Mouse (Mus musculus) embryonic facial prominence, embryonic 13.5 days (tissue): Measurements from ENCODE around the gene Hdhd3. TPM values are rescaled to one million over a fixed set of nuclear protein-coding genes. Genes with fewer than 3 reads are reported as not detected.

Experiments
- ATAC-seq: fragments of 200-750 bp; cut with Nextera tagmentation; 2 replicates; pipeline ENCODE4 v1.8.0; 2017; ENCODE audit warnings: low read depth; ENCODE audit not compliant: insufficient number of reproducible peaks, insufficient read depth, low FRiP score, low TSS enrichment
- H3K27ac ChIP-seq: fragments of 300-500 bp; sonication (generic); 2 replicates; pipeline ENCODE4 v1.5.1; 2015; ENCODE audit warnings: moderate library complexity, mild to moderate bottlenecking, inconsistent platforms
- H3K27me3 ChIP-seq: fragments of 300-500 bp; sonication (generic); 2 replicates; pipeline ENCODE4 v1.6.1; 2015; ENCODE audit warnings: mild to moderate bottlenecking, inconsistent platforms
- H3K36me3 ChIP-seq: fragments of 300-500 bp; sonication (generic); 2 replicates; pipeline ENCODE4 v1.6.1; 2015; ENCODE audit warnings: mild to moderate bottlenecking, inconsistent platforms
- H3K4me1 ChIP-seq: fragments of 300-500 bp; sonication (generic); 2 replicates; pipeline ENCODE4 v1.6.1; 2015; ENCODE audit warnings: inconsistent platforms
- H3K4me2 ChIP-seq: fragments of 300-500 bp; sonication (generic); 2 replicates; pipeline ENCODE4 v1.6.1; 2015; ENCODE audit warnings: moderate library complexity, mild to moderate bottlenecking, inconsistent platforms
- H3K4me3 ChIP-seq: fragments of 300-500 bp; sonication (generic); 2 replicates; pipeline ENCODE4 v1.5.1; 2015; ENCODE audit warnings: mild to moderate bottlenecking, inconsistent platforms
- H3K9ac ChIP-seq: fragments of 300-500 bp; sonication (generic); 2 replicates; pipeline ENCODE4 v1.6.1; 2015; ENCODE audit warnings: mild to moderate bottlenecking, inconsistent platforms
- H3K9me3 ChIP-seq: fragments of 300-500 bp; sonication (generic); 2 replicates; pipeline ENCODE4 v1.6.1; 2016; ENCODE audit warnings: inconsistent platforms
- WGBS: fragments of 180-500 bp; shearing (Covaris S2); methylation state at CpG from one replicate; pipeline ENCODE4 v1.1.7; 2015; ENCODE audit warnings: mixed read lengths; 5-methylcytosine and 5-hydroxymethylcytosine counted together
- polyA plus RNA-seq: library from polyadenylated mRNA; unstranded; fragments of >200 nt; fragmentation: Nextera tagmentation; extraction: Ambion mirVana; gene quantifications from 2 replicates; pipeline ENCODE4 v1.2.1, GENCODE M21; 2015

Hdhd3 gene
- polyA plus RNA-seq, 1 experiment from 2014 or later, result 11.7 TPM

DNA sequence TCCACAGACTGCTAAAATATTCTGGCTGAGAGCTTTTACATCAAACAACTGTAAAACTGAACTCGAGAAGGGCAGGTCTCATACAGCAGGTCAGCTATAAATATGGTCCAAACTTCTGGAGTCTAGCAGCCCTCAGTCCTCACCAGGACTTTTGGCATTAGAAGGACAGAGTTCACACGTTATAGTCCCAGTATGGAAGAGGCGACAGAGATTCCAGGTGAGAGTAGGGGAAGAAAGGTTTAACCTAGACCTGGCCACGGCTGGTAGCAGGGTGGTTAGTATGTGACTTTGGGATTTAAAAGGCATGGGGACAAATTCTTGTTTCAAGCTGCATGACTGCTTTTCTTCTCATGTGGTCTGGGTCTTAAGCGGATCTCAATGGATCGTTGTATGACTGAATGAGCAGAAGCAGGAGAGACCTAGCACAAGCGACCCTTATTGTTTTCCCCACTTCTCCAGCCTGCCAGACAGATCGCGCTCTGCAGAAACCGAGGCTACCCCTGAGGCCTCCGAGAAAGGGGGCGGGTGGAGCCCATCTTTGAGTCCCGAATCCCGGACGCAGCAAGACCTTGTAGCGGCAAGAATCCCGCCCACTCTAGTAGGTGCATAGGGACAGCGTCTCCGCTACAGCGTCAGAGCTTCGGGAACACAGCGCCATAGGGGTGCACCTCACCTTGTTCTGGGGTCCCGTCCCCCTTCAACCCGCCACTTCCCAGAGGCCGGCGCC, 16.0 kb upstream of the Hdhd3 start:
- Histone ChIP-seq H3K4me3 (peak overlapping the region; percentile 80), H3K4me1 (peaks cover 50% of the 10 kb centered on the region), H3K27me3 (no peaks in the 10 kb centered on the region), H3K36me3 (peaks cover 10% of the 10 kb centered on the region), H3K27ac (peak overlapping the region; percentile 83), H3K4me2 (peak overlapping the region; percentile 82), H3K9me3 (no peaks in the 10 kb centered on the region), H3K9ac (peak overlapping the region; percentile 85)
- WGBS, result 2% methylated on average over 26 of the region's 26 CpGs
- peak; percentile 60; the same call in 1 of the 2 replicates for ATAC-seq

DNA sequence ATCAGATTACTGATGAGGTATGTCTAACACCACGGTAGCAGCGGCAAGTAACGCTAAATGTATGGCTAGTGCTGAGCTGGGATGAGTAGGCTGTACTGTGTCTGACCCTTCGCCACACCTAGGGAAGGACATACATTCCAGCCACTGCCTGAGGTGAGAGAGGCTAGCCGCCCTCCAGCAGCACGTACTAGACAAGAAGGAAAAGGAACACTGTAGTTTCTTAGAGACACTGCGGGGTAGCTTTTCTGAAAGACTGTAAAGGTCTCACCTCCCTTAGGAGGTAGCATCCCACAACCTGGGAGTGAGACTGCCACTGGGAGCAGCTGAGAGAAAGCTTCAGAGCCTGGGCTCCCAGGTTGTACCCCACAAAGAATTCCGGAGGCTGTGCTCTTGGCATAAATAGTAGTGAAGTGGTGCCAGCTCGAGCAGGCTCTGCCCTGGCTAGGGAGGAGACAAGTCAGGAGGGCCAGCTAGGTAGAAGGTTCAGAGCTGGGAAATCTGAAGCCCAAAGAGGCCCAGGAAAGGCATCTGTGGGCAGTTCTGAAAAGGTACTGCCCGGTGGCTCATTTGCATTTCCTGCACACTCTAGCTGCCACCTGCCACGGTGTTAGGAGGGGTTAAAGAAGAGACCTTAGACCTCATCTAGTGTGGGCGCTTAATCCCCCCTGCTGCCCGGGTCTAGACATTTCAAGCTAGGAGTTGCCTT, 15.3 kb upstream of the Hdhd3 start:
- Histone ChIP-seq H3K4me3 (peak overlapping the region; percentile 80), H3K27ac (peak overlapping the region; percentile 83), H3K27me3 (no peaks in the 10 kb centered on the region), H3K4me1 (peaks cover 50% of the 10 kb centered on the region), H3K36me3 (peaks cover 17% of the 10 kb centered on the region), H3K4me2 (peak overlapping the region; percentile 82), H3K9me3 (no peaks in the 10 kb centered on the region), H3K9ac (peak overlapping the region; percentile 85)
- no peak for ATAC-seq
- WGBS, result 37% methylated on average over 13 of the region's 13 CpGs

DNA sequence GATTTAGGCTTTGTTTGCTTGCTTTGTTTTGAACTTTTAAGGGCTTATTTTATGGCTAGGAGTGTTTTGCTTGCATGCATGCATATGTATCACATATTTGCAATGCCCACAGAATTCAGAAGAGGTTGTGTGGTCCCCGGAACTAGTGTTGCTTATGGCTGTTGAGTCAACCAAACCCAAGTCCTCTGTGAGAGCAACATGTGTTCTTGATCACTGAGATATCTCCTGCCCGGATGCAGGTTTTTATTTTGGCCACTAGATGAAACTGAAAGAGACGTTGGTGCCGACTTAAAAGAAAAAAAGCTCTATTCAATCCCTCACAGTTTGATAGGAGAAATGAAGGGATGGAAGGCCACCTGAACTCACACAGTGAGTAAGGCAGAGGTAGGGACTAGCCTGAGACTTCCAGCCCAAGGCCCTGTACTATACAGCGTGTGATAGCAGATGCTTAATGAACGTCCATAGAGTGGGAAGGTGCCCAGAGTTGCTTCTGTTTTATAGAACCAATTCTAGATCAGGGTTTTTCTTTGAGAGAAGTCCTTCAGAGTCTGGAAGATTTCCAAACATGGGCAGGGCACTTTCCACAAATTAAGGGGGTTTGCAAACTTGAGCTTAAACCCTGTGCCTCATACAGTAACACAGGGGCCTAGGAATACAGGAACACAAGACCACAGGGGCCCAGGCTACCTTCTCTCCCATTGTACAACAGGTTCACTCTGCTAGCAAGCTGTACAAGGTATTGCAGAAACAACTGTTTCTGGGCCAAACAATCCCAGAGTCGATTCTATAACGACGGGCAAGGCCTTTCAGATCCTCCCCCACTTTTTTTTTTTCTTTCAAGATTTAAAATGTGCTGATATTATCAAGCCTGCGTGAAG, 14.5 kb upstream of the Hdhd3 start:
- Histone ChIP-seq H3K36me3 (peaks cover 21% of the 10 kb centered on the region), H3K27ac (0 out of 2 replicates have a peak overlapping the region, but pooled peaks have one; percentile 35), H3K9ac (peak overlapping the region; percentile 85), H3K9me3 (no peaks in the 10 kb centered on the region), H3K4me2 (peak overlapping the region; percentile 82), H3K27me3 (no peaks in the 10 kb centered on the region), H3K4me3 (peak overlapping the region; percentile 80), H3K4me1 (peaks cover 50% of the 10 kb centered on the region)
- no peak for ATAC-seq
- WGBS, result 44% methylated on average over 10 of the region's 10 CpGs

DNA sequence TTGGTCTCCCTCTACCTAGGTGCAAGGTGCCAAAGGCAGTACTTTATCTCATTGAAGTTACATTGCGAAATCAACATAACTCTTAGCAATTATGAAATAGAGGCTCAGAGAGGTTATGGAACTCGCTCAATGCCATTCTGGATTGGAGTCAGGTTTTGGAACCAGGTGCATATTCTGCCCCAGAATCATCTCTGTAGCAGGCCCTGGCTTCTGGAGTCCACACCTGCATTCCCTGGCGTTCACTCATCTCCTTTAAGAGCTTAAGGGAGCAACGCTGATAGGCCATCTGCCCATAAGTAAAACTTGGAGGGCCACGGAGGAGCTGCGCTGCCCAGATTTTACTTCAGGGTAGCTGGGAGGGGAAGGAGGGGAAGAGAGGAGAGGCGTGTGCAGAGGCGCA, 13.8 kb upstream of the Hdhd3 start:
- Histone ChIP-seq H3K4me2 (0 out of 2 replicates have a peak overlapping the region, but pooled peaks have one; percentile 82), H3K27ac (no peak overlapping the region), H3K9me3 (no peaks in the 10 kb centered on the region), H3K4me3 (no peak overlapping the region), H3K9ac (no peak overlapping the region), H3K4me1 (peaks cover 50% of the 10 kb centered on the region), H3K36me3 (peaks cover 22% of the 10 kb centered on the region), H3K27me3 (no peaks in the 10 kb centered on the region)
- WGBS, result 85% methylated on average over 8 of the region's 8 CpGs
- ATAC-seq, result no peak

DNA sequence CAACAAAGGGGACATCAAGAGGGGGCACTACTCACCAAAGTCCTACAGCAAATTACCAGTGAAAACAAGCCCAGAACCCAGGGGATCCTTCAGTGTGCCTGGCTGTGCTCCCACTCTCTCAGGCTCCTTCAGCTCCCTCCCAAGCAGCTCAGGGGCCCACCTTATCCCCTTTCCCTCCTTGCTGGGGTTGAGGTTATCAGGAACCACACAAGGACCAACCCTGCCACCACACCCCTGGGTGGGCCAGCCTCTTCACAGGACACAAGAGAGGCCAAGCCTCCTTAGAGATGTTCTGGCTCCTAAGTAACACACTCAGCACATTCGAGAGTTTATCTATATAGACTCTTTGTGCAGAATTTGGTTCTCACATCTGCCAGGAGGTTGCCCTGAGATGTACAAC, 13.3 kb upstream of the Hdhd3 start:
- peaks cover 50% of the 10 kb centered on the region for H3K4me1 ChIP-seq
- no peak overlapping the region for H3K9ac ChIP-seq
- peak overlapping the region; percentile 56; the same call in 1 of the 2 replicates for H3K27ac ChIP-seq
- ATAC-seq, result no peak
- peaks cover 27% of the 10 kb centered on the region for H3K36me3 ChIP-seq
- H3K4me2 ChIP-seq, result no peak overlapping the region
- H3K27me3 ChIP-seq, result no peaks in the 10 kb centered on the region
- 87% methylated on average over 1 of the region's 1 CpGs for WGBS
- no peaks in the 10 kb centered on the region for H3K9me3 ChIP-seq
- H3K4me3 ChIP-seq, result no peak overlapping the region

DNA sequence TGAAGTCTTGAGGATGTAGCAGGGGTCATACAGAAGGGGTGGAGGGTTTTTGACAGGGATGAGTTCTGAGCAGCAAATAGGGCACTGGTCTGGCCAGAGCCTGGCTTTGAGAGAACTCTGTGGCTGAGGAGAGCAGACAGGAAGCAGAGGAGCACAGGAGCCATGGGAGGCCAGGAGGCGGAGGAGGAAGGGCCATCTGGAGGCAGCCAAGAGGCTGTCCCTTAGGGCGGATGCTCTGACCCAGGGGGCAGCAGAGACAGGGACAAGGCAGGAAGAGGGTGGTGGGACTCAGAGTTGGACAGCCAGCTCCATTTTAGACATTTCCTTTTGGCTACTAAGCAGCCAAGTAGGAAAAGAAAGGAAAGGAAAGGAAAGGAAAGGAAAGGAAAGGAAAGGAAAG, 12.8 kb upstream of the Hdhd3 start:
- Histone ChIP-seq H3K9ac (no peak overlapping the region), H3K27ac (peak overlapping the region; percentile 56; the same call in 1 of the 2 replicates), H3K36me3 (peaks cover 32% of the 10 kb centered on the region), H3K27me3 (no peaks in the 10 kb centered on the region), H3K4me3 (no peak overlapping the region), H3K4me2 (no peak overlapping the region), H3K9me3 (no peaks in the 10 kb centered on the region), H3K4me1 (peaks cover 50% of the 10 kb centered on the region)
- WGBS, result 36% methylated on average over 2 of the region's 2 CpGs
- no peak for ATAC-seq

DNA sequence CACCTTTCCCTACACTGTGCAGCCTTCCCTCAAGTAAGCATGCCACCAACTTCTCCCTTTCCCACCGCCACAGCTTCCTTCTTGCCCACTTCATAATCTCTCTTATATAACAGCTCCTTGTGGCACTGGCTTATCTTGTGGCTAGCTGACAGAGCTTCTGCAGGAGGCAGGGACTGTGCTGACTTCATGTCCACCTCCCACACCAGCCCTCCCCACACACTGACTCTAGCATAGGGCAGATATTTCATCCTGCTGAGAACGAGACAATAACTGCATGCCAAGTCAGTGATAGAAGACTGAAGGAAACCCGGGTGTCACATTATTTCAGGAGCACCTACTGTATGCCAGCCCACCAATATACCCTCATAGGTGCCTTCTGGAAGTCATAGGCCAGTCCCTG, 12.2 kb upstream of the Hdhd3 start:
- Histone ChIP-seq H3K9me3 (no peaks in the 10 kb centered on the region), H3K4me2 (no peak overlapping the region), H3K4me1 (peaks cover 50% of the 10 kb centered on the region), H3K27me3 (no peaks in the 10 kb centered on the region), H3K4me3 (no peak overlapping the region), H3K36me3 (peaks cover 38% of the 10 kb centered on the region), H3K27ac (peak overlapping the region; percentile 29; the same call in 1 of the 2 replicates), H3K9ac (no peak overlapping the region)
- ATAC-seq, result no peak
- 84% methylated on average over 3 of the region's 3 CpGs for WGBS

DNA sequence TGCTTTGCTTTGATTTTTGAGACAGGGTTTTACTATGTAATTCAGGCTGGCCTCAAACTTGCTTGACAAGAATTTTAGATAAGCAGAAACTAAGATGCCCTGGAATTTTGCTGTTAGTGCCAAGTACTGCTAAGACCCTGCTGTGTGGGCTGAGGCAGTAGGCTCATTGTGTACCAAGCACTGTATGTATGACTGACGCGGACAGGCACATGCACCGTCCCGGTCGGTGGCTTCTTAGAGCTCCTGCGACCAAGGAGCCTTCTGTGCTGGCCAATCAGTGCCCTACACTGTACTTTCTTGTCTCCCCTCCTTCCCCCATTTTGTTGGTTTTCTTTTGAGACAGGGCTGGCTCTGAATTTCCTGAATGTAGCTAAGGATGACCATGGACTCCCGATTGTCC, 11.7 kb upstream of the Hdhd3 start:
- H3K27me3 ChIP-seq, result no peaks in the 10 kb centered on the region
- H3K36me3 ChIP-seq, result peaks cover 42% of the 10 kb centered on the region
- peaks cover 50% of the 10 kb centered on the region for H3K4me1 ChIP-seq
- no peak overlapping the region for H3K9ac ChIP-seq
- H3K9me3 ChIP-seq, result no peaks in the 10 kb centered on the region
- 77% methylated on average over 7 of the region's 7 CpGs for WGBS
- ATAC-seq, result no peak
- H3K27ac ChIP-seq, result 0 out of 2 replicates have a peak overlapping the region, but pooled peaks have one; percentile 29
- no peak overlapping the region for H3K4me2 ChIP-seq
- no peak overlapping the region for H3K4me3 ChIP-seq

DNA sequence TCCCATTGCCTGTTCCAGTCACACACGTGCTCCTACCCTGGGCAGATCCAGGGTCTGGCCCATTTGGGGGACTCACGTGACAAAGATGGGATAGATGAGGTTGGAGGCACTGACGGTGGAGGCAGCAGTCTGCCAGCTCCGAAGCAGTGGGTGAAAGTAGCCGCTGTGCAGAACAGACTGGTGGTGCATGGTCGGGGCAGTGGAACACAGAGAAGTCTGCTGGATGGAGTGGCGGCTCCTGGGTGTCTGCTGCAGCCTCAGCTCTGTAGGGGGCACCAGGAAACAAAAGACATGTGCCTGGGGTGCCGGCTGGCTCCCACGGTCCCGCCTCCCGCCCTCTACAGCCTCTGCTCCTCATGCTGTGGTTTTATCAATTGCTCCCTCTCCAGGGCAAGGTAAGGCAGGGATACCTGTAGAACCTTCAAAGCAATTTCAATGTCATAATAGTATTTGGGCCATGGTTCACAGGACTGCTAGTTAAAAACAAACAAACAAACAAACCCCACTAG, 10.8 kb upstream of the Hdhd3 start:
- Histone ChIP-seq H3K9me3 (no peaks in the 10 kb centered on the region), H3K4me1 (peaks cover 46% of the 10 kb centered on the region), H3K27ac (no peak overlapping the region), H3K27me3 (no peaks in the 10 kb centered on the region), H3K9ac (no peak overlapping the region), H3K4me3 (no peak overlapping the region), H3K36me3 (peaks cover 52% of the 10 kb centered on the region), H3K4me2 (no peak overlapping the region)
- ATAC-seq, result no peak
- 45% methylated on average over 11 of the region's 11 CpGs for WGBS

DNA sequence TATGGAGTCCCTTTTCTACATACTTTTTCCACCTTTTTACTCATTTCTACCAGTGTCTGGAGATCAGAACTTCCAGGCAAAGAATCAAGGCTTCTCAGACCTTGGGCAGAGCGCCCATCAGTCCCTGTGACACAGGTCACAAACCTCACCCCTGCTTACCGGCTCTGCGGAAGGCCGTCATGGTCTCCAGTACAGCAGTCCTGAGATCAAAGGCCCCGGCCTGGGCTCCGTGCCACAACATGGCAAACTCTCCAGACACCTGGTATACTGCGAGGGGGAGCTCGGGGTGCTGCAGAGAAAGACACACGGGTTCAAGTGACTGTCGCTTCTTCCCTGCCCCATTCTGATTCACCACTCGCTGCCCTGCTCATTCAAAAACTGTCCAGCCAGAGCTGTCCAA, 6.7 kb upstream of the Hdhd3 start:
- H3K9me3 ChIP-seq, result no peaks in the 10 kb centered on the region
- peaks cover 71% of the 10 kb centered on the region for H3K36me3 ChIP-seq
- H3K9ac ChIP-seq, result no peak overlapping the region
- H3K4me1 ChIP-seq, result peaks cover 7% of the 10 kb centered on the region
- H3K4me3 ChIP-seq, result no peak overlapping the region
- no peaks in the 10 kb centered on the region for H3K27me3 ChIP-seq
- no peak overlapping the region for H3K27ac ChIP-seq
- H3K4me2 ChIP-seq, result no peak overlapping the region
- no peak for ATAC-seq
- 92% methylated on average over 11 of the region's 11 CpGs for WGBS

DNA sequence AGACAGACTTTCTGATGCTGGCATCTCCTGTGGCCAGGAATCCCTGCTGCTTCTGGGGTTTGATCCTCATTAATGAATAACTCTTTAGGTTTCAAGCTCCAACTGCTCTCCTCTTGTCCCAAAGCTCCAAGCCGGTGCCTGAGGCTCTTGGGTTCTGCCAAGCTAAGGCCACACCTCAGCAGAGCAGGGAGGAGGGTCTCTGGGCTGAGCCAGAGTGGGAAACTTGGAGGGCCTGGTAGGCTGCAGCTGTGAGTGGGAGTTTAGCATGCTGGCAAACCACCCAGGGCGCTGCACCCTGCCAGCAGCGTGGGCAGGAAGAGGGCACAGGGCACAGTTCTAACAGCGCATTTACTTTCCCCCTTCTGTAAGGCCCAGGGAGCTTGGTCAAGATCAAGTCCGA, 5.6 kb upstream of the Hdhd3 start:
- Histone ChIP-seq H3K9me3 (no peaks in the 10 kb centered on the region), H3K4me3 (no peak overlapping the region), H3K27ac (no peak overlapping the region), H3K27me3 (no peaks in the 10 kb centered on the region), H3K4me1 (peaks cover 2% of the 10 kb centered on the region), H3K36me3 (peaks cover 67% of the 10 kb centered on the region), H3K4me2 (no peak overlapping the region), H3K9ac (no peak overlapping the region)
- 96% methylated on average over 5 of the region's 5 CpGs for WGBS
- no peak for ATAC-seq
